Mouse (Mus musculus): ENCODE data around the gene Tmem91.

Tmem91 gene

GRCm38 (mm10) chr7:25626509-25627430, 48.2 kb downstream of the Tmem91 start, which contains the start of gene B3gnt8:
Gene B3gnt8, plus strand, starts transcription at chr7:25626654.
- peak; percentile 66 to 69 for DNase-seq (ENCODE audit: low spot score in 2 of 2)

DNA sequence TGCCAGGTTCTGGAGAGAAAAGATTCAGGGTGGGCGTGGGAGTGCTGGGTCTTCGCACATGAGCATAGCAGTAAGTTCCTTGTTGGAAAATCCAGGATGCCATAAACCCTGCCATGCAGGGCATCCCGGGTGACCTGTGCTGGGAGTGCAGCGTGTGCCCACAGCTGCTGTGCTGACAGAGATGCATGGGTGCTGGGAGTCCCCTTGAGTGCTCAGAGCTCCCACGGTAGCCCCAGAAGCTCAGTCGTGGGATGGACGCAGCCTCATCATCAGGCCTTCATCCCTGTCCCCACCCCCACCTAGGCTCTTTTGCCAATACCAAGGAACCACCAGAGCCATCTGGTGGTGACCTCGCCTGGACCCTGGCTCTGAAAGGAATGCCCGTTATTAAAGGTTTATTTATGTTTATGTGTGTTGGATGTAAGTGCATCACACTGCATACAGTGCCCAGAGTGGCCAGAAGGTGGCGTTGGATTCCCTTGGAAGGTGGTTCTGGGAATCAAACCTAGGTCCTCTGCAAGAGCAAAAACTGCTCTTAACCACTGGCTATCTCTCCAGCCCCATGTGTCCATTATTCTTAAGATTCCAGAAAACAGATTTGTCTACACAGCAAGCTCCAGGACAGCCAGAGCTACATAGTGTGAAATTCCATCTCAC, 49.2 kb downstream of the Tmem91 start:
- peak in 1 of 2 experiments; percentile 59 for DNase-seq (ENCODE audit: low spot score in 2 of 2)

DNA sequence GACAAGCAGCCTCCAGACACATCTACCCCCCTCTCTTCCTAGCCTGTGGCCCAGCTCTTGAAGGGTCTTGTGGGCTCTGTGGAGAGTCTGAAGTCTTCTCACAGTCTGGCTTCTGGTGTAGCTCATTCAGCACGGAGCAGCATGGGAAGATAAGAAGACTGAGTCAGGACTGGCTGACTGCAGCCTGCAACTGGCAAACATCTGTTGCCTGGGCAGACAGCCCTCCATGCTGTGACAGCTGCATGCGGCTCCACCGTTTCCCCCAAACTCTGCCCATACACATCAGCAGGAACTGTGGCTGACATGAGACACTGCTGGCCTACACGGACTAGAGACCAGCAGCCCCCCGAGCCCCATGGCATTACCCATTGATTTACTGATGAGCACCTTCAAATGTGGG, 50.1 kb downstream of the Tmem91 start:
- no peak for DNase-seq (ENCODE audit: low spot score in 2 of 2)

DNA sequence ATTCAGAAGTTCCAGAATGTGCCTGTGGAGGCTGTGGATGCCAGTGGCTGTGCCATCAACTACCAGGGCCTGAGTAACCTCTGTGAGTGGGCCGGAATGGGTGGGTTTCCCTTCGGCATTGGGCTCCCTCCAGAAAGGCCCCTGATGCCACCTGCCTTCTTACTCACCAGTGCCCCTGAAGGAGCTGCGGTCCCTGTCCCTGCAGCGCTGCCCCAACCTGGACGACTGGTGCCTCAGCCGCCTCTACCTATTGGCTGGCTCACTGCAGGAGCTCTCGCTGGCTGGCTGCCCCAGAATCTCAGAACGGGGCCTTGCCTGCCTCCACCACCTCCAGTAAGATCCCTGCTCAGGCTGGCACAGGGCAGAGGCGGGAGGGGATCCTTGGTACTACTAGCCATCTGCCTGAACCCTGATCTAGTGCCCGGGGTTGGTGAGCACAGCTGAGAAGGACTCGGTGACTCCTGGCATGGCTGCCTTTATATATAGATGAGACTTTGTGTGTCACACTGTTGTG, 51.1 kb downstream of the Tmem91 start:
- DNase-seq (ENCODE audit: low spot score in 2 of 2): no peak

- no peak for DNase-seq (ENCODE audit: low spot score in 2 of 2)
These were observed 54.2 kb downstream of the Tmem91 start for GRCm38 (mm10) chr7:25620751-25621150.

DNA sequence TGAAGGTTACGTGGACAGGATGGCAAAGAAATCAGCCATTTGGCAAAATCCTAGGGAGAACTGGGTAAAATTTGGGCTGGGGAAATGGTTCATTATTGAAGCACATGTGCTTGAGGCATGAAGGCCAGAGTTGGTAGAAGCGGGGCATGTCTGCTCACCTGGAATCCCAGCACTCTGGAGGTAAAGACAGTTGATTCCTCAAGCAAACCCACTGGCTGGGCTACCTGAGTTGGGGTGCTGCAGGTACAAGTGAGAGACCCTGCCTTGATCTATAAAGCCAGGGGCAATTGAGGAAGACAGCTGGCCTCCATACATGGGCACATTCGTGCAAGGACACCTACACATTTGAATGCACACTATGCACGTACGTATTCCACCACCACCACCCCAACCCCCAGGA, 54.9 kb downstream of the Tmem91 start:
- no peak for DNase-seq (ENCODE audit: low spot score in 2 of 2)

- no peak for DNase-seq (ENCODE audit: low spot score in 2 of 2)
These were observed 55.3 kb downstream of the Tmem91 start for GRCm38 (mm10) chr7:25619722-25619991.

All from spleen, postnatal 36 days (tissue).